Mouse (Mus musculus) megakaryocyte, adult 5-6 weeks (primary cell): ENCODE measurements around the gene Klhl13. TPM values are rescaled to one million over a fixed set of nuclear protein-coding genes. Genes with fewer than 3 reads are reported as not detected.

Experiments
- ATAC-seq: 2 replicates; pipeline ENCODE4 v1.8.0; 2016; ENCODE audit warnings: mild to moderate bottlenecking, inconsistent platforms; ENCODE audit not compliant: poor library complexity, severe bottlenecking
- total RNA-seq, 2 experiments: library from RNA; stranded (forward) in 1 of 2; stranded (reverse) in 1 of 2; fragments of 153-499, 151-499 nt in 1 of 2; fragments of 221-1000, 200-1000 nt in 1 of 2; gene quantifications; 2 replicates each; pipeline versions ENCODE4 v1.2.3 to v1.2.4; 2015 to 2017

The Klhl13 gene
- 0.05 TPM in 1 of 2 replicates, not detected in the other for total RNA-seq (2015)
- total RNA-seq (2017) = not detected in 2 replicates

DNA sequence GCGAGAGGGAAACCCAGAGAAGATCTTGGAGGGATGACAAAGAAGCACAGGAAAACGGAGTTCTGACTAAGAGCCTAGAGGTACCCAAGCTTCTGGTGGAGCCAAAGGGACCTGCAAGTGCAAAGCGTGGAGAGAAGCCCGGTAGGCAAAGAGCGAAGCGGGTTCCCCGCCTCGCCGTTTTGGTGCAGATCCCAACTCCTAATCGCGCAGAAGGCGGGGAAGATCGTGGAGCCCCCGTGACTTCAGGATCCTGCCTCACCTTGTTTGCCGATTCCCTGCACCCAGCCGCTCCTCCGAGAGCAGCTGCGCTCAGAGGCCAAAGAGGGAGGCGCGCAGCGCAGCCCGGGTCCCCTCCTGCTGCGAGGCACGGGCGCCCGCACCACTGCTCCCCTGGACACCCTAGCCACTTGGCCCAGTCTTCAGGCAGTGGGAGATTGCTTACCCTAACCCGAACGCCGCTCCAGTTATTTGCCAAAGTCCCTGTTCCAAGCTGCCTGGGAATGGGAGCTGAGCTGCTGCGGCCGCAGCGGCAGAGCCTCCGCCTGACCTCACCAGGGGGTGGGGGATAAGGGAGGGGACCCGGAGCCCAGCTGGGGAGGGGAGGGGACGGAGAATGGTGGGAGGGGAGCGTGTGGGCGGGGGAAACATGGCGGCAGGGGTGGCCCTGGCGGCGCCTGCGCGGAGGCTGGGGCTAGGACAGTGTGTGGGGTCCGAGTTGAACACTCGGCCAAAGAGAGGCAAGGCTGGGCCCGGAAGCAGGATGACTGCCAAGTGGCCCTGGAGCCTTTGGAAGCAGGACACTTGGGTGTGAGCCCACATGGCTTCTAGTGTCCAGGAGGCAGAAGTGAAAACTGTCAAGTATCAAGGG, at the start of gene Klhl13:
Gene Klhl13, minus strand, starts transcription at position 569 of the 868 bp plus-strand sequence.
- no peak for ATAC-seq

DNA sequence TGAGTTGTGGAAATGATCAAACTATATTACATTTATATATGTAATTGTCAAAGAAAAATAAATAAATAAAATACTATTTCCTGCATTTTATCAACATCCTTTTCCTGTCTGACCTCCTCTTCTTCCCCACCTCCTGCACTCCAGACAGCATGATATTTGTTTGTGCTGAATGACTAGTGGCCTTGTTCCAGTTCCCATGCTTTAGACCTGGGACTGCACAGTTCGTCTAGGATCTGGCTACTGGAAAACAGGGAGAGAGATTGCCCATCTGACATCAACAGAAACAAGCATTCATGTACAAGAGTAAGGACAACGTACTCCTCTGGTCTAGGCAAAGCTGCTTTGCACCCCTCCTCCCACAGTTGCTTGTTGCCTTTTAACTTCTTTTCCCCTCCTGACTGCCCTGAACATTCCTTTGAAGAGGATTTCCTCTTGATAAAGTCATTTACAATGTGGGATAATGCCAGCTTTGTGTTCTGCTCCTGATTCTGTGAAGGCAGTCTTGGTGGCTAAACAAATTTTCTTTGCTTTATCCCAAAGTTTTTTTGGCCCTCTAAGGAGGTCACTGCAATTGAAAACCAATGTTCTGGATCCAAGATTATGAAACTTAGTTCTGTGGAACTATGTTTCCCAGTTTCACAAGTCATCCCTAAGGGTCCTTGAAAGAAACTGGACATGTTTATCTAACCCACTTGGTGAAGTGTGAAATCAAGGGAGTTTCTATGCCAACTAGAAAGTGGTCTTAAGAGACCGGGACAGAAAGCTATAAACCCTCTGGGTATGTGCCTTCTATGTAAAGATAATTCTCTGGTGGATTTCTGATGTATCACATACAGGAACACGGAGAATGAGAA, 44.6 kb upstream of the Klhl13 start:
- no peak for ATAC-seq

DNA sequence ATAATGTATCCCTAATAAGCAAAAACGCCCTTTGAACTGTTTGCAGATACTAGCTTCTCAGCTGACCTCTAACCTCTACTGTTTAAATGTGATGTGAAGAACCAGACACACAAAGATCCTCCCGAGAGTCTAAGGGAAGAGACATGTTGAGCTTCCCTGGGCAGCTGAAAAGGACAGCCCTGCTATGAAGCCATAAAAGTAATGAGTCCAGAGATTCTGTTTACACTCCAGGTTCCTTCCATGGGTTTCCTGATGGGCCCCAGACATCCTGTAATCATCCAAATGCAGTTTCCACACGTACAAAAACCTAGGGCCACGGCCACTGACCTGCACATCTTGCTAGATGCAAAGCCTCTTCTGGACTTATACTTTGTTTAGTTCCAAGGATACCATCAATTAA, 23.8 kb upstream of the Klhl13 start:
- ATAC-seq = no peak

DNA sequence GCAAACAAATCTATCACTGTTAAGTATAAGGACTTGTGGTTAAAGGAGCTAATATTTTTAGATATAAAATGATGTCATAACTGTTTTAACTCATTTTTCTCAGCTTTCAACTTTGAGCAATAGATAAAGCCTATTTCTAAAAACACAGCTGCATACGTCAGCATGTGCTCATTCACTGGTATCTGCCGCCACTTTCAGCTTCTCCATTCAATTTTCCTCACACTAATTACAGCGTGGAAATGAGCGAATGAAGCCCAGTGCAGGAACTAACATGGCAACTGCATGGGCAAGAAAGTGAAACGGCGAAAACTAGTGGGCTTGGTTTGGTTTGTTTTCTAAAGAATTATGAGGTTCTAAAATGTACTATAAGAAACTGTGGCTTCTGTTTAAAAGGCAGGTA, 1.4 kb downstream of the Klhl13 start:
- ATAC-seq = no peak

DNA sequence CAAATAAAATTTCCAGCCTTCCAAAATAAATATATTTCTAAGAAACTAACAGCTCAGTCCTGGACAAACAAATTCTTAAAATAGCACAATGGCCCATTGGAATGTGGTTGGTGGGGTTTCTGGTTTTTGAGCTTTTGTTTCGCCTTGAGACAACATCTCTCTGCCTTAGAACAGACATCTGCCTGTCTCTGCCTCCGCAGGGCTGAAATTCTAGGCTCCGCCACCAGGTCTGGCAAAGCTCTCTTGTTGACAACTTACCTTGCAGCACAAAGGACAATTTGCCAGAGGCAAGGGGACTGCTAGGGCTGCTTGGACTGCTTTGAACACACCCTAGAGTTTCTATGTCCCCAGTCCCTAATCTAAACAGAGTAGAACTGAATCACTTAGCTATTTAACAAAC, 4.4 kb downstream of the Klhl13 start:
- ATAC-seq = no peak

DNA sequence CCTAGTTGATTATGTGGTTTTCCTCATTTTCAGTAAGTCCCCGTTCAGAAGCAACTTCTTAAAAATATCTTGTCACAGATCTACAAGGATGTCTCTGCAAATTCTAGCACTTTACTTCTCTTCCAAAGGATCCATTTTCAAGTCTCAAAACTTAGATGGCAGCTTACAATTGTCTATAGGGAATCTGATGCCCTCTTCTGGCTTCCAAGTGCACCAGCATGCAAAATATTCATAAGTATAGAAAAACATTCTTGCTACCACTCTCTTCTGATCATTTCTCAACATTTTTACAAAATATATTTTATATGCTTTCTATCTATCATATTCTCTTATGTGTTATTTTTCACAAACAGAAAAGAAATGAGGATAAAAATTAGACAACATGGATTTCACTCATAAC, 14.8 kb downstream of the Klhl13 start:
- no peak for ATAC-seq

DNA sequence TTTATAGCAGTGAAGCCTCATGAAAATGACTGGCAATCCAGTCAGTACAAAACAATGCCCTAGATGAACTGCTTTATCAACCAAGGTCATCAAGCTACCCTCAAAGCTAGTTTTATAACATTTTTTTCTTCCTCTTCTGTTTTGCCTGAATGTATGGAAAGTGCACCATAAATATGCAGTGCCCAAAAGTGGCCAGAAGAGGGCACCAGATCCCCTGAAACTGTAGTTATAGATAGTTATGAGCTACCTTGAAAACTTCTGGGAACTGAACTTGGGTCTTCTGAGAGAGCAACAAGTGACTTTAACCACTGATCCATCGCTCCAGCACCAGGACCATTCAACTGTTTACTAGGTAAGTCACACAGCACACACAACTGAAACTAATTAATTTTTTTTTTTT, 36.8 kb downstream of the Klhl13 start:
- ATAC-seq = no peak

DNA sequence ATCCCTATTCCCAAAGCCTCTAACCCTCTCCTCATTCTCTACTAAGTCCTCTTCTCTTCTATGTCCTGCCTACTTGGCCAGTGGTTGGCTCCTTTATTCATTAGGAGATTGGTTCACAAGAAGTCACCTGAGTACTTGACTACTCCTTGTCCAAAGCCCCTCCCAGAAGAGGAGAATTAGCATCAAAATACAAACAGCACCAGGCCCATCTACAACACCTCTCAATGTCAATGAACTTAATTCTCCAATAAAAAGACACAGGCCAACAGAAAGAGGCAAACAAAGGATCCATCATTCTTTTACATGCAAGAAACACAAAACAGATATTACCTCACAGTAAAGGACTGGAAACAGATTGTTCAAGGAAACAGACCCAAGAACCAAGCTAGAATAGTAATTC, 46.0 kb downstream of the Klhl13 start:
- no peak for ATAC-seq

DNA sequence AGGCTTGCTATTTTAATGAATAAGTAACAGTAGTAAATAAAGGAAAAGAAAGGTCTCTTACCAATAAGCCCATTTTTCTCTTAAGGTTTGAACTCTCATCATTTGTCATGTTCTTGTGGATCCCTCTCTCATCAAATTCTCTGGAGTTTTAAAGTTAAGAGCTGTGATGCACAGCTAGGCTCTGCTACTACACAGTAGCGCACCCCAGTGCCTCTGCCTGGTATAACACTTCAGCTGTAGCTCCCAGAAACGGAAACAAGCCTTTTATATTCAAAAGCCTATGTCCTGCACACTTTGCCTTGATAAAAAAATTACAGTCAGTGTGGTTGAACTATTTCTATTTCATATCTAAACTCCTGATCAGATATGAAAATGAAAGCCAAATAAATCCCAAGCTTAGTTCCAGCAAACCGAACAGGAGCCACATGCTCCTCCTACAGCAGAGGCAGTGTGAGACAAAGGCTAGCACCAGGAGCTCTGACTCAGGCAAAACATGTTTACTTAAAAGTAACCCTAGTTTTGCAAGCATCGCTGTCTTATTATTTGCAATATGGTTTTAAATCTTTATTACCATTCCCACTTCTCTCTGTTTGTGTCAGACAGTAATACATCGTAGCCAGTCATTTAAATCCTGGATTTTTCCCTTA, 68.8 kb downstream of the Klhl13 start:
- ATAC-seq = no peak

DNA sequence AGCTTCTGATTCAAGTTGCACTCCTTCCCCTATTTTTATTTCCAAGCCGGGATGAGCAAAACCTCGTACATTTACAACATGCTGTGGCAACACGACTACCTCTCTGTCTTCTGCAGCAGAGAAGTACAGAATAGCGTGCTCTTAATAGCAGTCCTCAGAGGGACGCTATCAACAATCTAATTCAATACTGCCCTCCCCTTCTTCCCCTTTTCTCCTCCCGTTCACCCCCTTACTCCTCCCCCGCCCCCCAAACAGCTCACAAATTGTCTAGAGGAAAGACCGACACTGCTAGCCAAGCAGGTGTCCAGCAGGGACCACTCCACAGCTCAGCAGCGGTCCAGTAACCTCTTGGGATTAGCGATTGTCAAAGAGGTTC, 79.5 kb downstream of the Klhl13 start:
- no peak for ATAC-seq

DNA sequence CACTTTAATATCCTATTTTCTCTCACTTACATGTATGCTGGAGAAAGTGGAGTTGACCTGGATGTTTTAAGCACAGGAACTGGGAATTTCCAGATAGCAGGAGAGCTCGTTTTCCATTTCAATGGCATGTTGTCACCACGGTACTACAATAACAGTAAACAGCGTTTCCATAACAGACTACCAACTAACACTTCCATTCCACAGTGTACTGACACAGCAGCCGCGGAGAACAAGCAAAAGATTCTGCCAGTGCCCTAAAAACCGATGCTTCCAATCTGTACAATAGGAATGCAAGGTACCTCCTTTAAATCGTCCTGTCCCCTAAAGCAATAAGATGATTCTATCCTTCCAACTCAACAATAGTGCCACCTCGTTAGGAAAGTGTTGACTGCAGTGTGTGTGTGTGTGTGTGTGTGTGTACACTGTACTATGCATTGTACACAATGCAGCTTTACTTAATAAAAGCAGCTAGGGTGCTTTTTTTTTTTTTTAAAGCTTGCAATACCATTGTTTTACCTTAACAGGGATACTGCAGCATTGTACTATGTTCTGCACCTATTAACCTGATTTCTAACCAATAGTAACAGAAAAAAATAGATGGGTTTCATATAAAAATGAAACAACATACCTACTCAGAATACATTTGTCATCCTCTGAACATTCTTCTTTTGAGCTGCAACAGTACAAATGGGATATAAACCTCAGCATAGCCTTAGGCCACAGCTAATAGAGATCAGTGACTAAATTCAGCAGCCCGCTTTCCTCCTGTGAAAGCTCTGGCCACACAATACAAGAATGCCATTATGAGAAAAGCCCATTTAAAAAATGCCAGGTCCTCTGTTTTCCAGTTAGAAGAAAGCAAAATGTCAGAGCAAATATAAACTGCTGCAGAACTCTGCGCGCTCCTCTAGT, 80.1 kb downstream of the Klhl13 start:
- no peak for ATAC-seq

DNA sequence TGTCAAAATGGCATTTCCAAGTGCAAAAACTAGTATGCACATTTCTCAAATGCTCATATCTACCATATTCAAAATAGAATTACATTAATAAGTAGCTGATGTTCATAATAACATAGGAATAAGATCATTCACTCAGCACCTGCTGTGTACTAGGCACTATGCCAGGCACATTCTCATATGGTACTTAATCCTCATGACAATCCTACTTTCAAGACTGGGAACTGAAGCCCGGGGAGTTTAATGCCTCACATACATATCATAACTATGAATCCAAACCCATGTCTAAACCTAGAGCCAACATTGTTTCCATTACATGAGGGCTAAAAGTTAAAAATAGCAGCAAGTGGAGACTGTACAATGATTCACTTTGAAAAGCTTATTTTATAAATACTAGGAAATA, 97.3 kb downstream of the Klhl13 start:
- ATAC-seq = no peak

DNA sequence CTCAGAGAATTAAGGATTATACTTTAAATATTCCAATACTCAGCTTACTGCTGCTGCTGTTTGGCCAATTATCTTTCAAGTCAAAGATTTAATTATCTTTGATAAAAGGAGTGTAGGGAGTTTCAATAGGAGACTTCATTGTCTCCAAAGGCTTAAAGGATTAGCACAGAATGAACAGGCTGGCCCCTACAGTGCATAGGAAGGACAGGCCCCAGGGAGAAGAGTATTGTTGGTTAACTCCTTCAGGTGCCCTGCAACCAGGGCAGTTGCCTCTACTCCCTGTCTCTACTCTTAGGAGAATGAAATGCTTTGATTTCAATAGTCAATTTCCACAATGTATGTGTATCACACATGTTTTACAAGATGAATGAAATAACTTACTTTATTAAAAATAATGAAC, 116.1 kb downstream of the Klhl13 start:
- no peak for ATAC-seq
